Mouse (Mus musculus) erythroblast, embryonic 14.5 days (primary cell): ENCODE results near the gene Gm17555.

ENCODE experiments used
- GATA1 ChIP-seq: IDR thresholded peaks from 2 replicates; pipeline ENCODE4 v1.6.1; 2012; ENCODE audit warnings: low read length, inconsistent platforms, mixed read lengths
- TAL1 ChIP-seq: IDR thresholded peaks from 3 replicates; pipeline ENCODE4 v1.6.1; 2012; ENCODE audit warnings: low read length, inconsistent platforms, mixed read lengths

DNA sequence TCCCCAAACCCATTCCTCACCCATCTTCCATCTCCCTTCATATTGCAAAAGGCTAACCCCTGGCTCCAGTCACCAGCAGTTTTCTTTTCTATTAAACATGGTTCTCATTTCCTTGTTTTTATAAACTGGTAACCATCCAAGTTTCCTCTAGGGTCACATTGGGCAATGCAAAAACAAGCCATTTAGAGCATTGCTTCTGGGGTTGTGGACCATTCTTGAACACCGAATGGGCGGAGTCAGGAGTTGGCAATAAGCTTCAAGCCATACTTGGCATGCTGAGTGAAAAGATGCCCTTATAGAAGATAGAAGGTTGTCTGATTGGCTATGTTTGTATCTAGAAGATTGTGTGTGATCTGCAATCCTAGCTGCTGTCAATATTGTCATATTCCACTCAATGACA is 33.6 kb downstream of the Gm17555 start:
- TF ChIP-seq TAL1 (no peak), GATA1 (no peak)
